Mouse (Mus musculus) heart, adult 2 months (tissue): ENCODE measurements around the gene Ube4b. TPM values are rescaled to one million over a fixed set of nuclear protein-coding genes. Genes with fewer than 3 reads are reported as not detected.

Source experiments
- DNase-seq, 2 experiments: peaks; one replicate each; pipeline ENCODE4 v3.0.0; 2021
- H3K27ac ChIP-seq: fragments of 200-600 bp; 2 replicates; pipeline ENCODE4 v1.8.1; 2022
- H3K27me3 ChIP-seq: fragments of 200-500 bp; 2 replicates; pipeline ENCODE4 v1.6.1; 2012; ENCODE audit warnings: mild to moderate bottlenecking, low read length, inconsistent platforms, mixed read lengths; ENCODE audit not compliant: control insufficient read depth, insufficient read depth
- H3K36me3 ChIP-seq: fragments of 200-500 bp; 2 replicates; pipeline ENCODE4 v1.6.1; 2012; ENCODE audit warnings: low read length, inconsistent platforms; ENCODE audit not compliant: control insufficient read depth, insufficient read depth
- H3K4me1 ChIP-seq: fragments of 200-500 bp; 2 replicates; pipeline ENCODE4 v1.6.1; 2011; ENCODE audit warnings: low read length; ENCODE audit not compliant: control insufficient read depth, insufficient read depth
- H3K4me3 ChIP-seq: fragments of 200-600 bp; 2 replicates; pipeline ENCODE4 v1.8.1; 2022
- H3K79me2 ChIP-seq: fragments of 200-500 bp; replicated peaks from 2 replicates; pipeline ENCODE4 v1.6.1; 2012; ENCODE audit warnings: mild to moderate bottlenecking, inconsistent platforms, low read length, moderate library complexity, mixed read lengths; ENCODE audit not compliant: control insufficient read depth, insufficient read depth
- H3K9ac ChIP-seq: fragments of 200-500 bp; 2 replicates; pipeline ENCODE4 v1.6.1; 2012; ENCODE audit warnings: low read depth, mild to moderate bottlenecking, control low read depth, inconsistent platforms, low read length, mixed read lengths
- CTCF ChIP-seq: fragments of 200-600 bp; IDR thresholded peaks from 2 replicates; pipeline ENCODE4 v1.8.1; 2022; ENCODE audit warnings: antibody characterized with exemption, mild to moderate bottlenecking, moderate library complexity
- EP300 ChIP-seq: fragments of 200-500 bp; IDR thresholded peaks from 2 replicates; pipeline ENCODE4 v1.6.1; 2011; ENCODE audit warnings: low read depth, low read length, control low read depth; ENCODE audit not compliant: insufficient read depth
- POLR2A ChIP-seq: fragments of 200-500 bp; IDR thresholded peaks from 2 replicates; pipeline ENCODE4 v1.6.1; 2011; ENCODE audit warnings: mild to moderate bottlenecking, low read depth, low read length, control low read depth; ENCODE audit not compliant: insufficient read depth
- WGBS: fragments of 180-500 bp; shearing (Covaris S2); methylation state at CpG from one replicate; pipeline ENCODE4 v1.1.7; 2018; 5-methylcytosine and 5-hydroxymethylcytosine counted together
- intact Hi-C: fragments of 180-260 bp; cut with DNase I; formaldehyde crosslinking; loops from one replicate; pipeline ENCODE4 v1.15.1; 2025
- polyA plus RNA-seq: library from polyadenylated mRNA; depleted of rRNA; stranded (reverse); fragments of >200 nt; gene quantifications from 2 replicates; pipeline ENCODE4 v1.2.3, GENCODE M21; 2012
- total RNA-seq, 2 experiments: library from RNA; stranded (reverse); gene quantifications; 2 replicates each; pipeline ENCODE4 v1.2.3; 2021

Ube4b gene
- total and polyA plus RNA-seq, 3 experiments, result 39.6 to 41.6 (median 40.2) TPM

DNA sequence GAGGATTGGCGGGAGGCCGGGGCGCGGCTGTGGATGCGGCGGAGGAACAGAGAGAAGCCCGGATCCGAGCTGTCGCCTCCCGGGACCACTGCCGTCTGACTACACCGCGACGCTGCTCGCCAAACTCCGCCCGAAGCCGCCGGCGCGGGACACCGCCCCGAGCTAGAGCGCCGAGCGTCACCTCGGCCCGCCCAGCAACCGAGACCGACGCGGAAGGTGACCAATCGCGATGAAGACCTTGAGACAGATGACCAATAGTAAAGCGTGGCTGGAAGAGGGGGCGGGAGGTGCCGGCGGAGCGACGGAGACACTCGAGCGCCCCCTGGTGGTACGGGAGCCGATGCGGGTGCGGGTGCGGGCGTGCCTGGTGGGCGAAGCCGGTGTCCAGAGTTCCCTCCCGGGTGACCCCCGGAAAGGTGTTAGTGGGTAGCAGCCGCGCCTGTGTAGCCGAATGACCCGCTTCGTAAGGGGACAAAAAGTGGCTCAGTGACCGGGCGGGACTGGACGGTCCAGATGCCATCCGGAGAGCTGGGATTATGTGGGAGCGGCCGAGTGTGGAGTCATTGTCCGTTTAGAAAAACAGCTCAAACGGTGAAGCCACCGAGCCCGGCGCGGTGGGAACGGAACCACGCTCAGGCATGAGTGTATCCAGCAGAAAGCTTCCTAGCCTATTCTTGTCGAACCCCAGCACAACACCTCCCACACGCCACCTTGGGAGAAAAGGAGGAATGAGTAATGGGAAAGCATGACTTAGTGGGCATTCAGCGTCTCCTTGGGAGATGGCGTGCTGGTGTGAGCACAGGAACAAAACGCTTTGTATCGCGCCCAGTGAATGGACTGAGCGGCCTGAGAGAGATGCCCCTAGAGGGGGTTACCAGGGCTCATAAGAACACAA is 118.7 kb downstream of the Ube4b start, which contains the start of gene Kif1b:
Gene Kif1b (minus strand): TSS at position 98 of the 895 bp plus-strand sequence.
- WGBS, result under 1% methylated on average over 79 of the region's 79 CpGs
- intact Hi-C loops, result loop anchor here (2.0 to 10.0 kb wide), 3 partner anchors 29 to 76 kb away; no protein-coding TSS in a partner anchor
- peak within 1 kb of the TSS; percentile 95 for H3K27ac ChIP-seq

DNA sequence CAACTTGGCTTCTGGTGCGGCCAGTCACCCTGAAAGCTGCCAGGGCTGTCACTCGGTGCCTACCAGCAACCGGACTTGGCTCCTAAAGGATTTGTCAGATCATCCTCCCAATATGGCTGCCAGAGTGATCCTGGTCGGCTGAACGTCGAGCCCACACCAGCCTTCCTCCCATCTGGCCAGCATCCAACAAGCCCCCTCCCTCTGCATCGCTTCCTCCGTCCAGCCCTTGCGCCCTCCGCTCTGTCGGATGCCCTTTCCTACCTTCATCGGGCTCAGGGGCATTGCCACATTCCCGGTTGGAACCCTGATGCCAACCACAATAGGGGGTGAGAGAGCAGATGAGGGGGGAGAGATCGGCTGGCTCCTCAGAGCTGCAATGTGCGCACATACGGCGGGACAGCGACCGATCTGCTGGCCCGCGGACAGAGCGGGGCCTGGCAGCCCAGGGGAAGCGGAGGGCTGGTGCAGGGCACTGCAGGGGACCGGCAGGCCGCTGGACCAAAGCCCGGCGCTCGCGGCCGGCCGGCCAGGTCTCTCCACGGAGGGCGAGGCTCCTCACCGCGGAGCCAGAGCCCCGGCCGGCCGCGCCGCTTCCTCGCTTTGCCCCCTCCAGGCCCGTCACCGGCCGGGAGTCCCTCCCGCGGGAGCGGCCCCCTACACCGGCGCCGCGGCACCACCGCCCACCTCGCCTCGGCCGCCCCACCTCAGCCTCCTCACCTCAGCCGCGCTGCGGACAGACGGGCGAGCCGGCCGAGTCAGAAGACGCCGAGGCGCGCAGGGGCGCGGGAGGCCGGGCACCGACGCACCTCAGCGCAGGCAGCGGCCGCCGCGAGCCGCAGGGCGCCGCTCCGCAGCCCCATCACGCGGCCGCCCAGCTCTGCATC is 119.6 kb downstream of the Ube4b start:
- no peak for TF ChIP-seq CTCF
- TF ChIP-seq EP300, result peak; percentile 52; the same call in 1 of the 2 replicates
- peak; percentile 46; the same call in 1 of the 2 replicates for TF ChIP-seq POLR2A
- intact Hi-C loops, result loop anchor here (2.0 to 10.0 kb wide), 3 partner anchors 28 to 75 kb away; no protein-coding TSS in a partner anchor
- peak overlapping the region; percentile 95 for H3K27ac ChIP-seq
- WGBS, result under 1% methylated on average over 74 of the region's 83 CpGs
- peaks cover 10% of the 10 kb centered on the region for H3K4me1 ChIP-seq
- DNase-seq, result peak; percentile 83 to 86
- no peaks in the 10 kb centered on the region for H3K27me3 ChIP-seq
- H3K36me3 ChIP-seq, result peaks cover 8% of the 10 kb centered on the region
- H3K79me2 ChIP-seq, result no peaks in the 10 kb centered on the region
- H3K4me3 ChIP-seq, result peak overlapping the region; percentile 81
- peak overlapping the region; percentile 93 for H3K9ac ChIP-seq

More for the DNA sequence above, 118.7 kb downstream of the Ube4b start, which contains the start of gene Kif1b:
- H3K9ac ChIP-seq, result peak within 1 kb of the TSS; percentile 93
- DNase-seq, result peak; percentile 98 to 100
- H3K4me1 ChIP-seq, result peaks cover 9% of the 10 kb centered on the region
- TF ChIP-seq CTCF, result peak; percentile 99
- TF ChIP-seq POLR2A, result peak; percentile 92
- no peak for TF ChIP-seq EP300
- H3K36me3 ChIP-seq, result peaks cover 8% of the 10 kb centered on the region
- no peaks in the 10 kb centered on the region for H3K27me3 ChIP-seq
- H3K4me3 ChIP-seq, result peak within 1 kb of the TSS; percentile 81
- no peaks in the 10 kb centered on the region for H3K79me2 ChIP-seq

DNA sequence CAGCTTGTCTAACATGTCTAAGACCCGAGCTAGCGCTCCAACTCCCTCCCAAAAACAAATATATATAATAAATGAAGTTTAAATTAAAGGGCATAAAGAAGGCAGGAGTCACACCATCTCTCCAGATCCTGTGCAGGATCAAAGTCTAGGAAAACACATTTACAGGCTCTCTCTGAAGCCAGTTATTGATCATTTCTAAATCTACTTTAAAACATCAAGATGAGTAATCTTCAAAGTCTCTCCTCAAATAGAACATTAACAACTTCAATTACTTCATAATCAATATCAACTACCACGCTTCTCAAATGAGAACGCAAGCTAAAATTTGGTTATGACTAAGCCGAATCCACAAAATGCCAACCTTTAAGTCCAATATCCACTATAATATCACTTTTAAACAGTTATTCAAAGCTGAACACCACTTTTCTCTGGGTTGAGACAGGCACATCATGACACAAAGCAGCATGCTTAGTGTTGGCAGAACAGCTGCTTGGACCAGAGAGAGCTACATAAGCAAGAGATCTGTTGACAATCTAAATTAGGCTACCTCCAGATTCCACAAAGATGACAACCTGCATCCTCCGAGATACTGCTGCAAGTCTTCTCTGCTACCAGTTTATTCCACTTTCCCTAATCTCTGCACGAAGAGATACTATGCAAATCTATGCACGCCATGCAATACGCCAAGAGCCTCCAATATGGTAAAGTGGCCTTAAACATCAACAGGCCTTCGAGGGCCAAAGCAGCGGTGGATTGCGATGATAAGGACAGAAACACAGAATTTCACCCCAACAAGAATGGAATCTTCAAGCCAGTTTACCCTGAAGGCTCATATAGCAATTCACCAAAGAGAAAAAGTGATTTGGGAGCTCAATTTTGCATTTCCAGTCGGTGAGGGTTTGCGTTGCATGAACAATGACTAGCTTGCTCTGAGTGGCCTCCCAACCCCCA is 120.5 kb downstream of the Ube4b start:
- H3K79me2 ChIP-seq, result peaks cover 4% of the 10 kb centered on the region; the same call in 1 of the 2 replicates
- DNase-seq, result no peak
- H3K27me3 ChIP-seq, result no peaks in the 10 kb centered on the region
- H3K9ac ChIP-seq, result peak overlapping the region; percentile 93
- intact Hi-C loops, result loop anchor here (2.0 to 10.0 kb wide), 3 partner anchors 27 to 74 kb away; no protein-coding TSS in a partner anchor
- 24% methylated on average over 14 of the region's 14 CpGs for WGBS
- H3K4me1 ChIP-seq, result peaks cover 16% of the 10 kb centered on the region
- H3K27ac ChIP-seq, result peak overlapping the region; percentile 95
- no peak for TF ChIP-seq POLR2A
- peak; percentile 14; the same call in 1 of the 2 replicates for TF ChIP-seq CTCF
- H3K4me3 ChIP-seq, result peak overlapping the region; percentile 81
- peaks cover 8% of the 10 kb centered on the region for H3K36me3 ChIP-seq

DNA sequence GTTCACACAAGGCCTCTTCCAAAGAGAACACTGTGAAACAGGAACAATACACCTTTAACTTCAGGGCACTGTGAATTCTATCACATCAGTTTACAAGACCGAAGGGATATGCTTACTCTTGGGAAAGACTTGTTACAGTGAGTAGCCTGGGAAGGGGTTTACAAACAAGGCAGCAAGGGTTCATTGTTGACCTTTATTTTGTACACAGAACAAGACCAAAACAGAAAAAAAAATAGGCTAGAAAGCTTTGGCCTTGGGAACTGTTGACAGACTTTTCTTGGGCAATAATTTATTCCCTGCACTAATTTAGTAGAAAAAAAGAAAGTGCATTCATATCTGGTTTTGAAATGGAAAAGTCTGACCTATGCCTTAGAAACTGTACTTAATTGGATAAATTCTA is 122.1 kb downstream of the Ube4b start:
- no peak overlapping the region for H3K4me3 ChIP-seq
- no peak for TF ChIP-seq EP300
- TF ChIP-seq POLR2A, result no peak
- no peak for TF ChIP-seq CTCF
- H3K36me3 ChIP-seq, result peaks cover 11% of the 10 kb centered on the region
- DNase-seq, result no peak
- WGBS, result 29% methylated on average over 1 of the region's 1 CpGs
- H3K27me3 ChIP-seq, result no peaks in the 10 kb centered on the region
- intact Hi-C loops, result loop anchor here (10.0 kb wide), 1 partner anchor 50 kb away; no protein-coding TSS in a partner anchor
- H3K79me2 ChIP-seq, result peaks cover 6% of the 10 kb centered on the region
- peaks cover 18% of the 10 kb centered on the region for H3K4me1 ChIP-seq
- H3K9ac ChIP-seq, result no peak overlapping the region
- peak overlapping the region; percentile 10; the same call in 1 of the 2 replicates for H3K27ac ChIP-seq
